Mouse (Mus musculus) monocyte, adult 5-6 weeks (primary cell): ENCODE results near the gene Bmpr1b. TPM values are rescaled to one million over a fixed set of nuclear protein-coding genes. Genes with fewer than 3 reads are reported as not detected.

Experiments used
- ATAC-seq: fragments of 153-309, 156-312 bp; replicated peaks from 2 replicates; pipeline ENCODE4 v1.8.0; 2017; ENCODE audit warnings: mild to moderate bottlenecking; ENCODE audit not compliant: low TSS enrichment, insufficient number of reproducible peaks, severe bottlenecking, poor library complexity, low FRiP score
- total RNA-seq: library from RNA; stranded (forward); fragments of 200-1000, 200-491, 200-594 nt; gene quantifications from 3 replicates; pipeline ENCODE4 v1.2.3, GENCODE M21; 2017

Bmpr1b gene
- total RNA-seq, 1 experiment from 2014 or later, result not detected

GRCm38 (mm10) chr3:141872337-141873042 lies 296.7 kb downstream of the Bmpr1b start:
- ATAC-seq, result no peak

GRCm38 (mm10) chr3:141871805-141872204 lies 297.4 kb downstream of the Bmpr1b start:
- no peak for ATAC-seq

GRCm38 (mm10) chr3:141862816-141863461 lies 306.3 kb downstream of the Bmpr1b start:
- ATAC-seq, result no peak

- ATAC-seq, result no peak
These were observed 312.1 kb downstream of the Bmpr1b start for GRCm38 (mm10) chr3:141857123-141857522.

DNA sequence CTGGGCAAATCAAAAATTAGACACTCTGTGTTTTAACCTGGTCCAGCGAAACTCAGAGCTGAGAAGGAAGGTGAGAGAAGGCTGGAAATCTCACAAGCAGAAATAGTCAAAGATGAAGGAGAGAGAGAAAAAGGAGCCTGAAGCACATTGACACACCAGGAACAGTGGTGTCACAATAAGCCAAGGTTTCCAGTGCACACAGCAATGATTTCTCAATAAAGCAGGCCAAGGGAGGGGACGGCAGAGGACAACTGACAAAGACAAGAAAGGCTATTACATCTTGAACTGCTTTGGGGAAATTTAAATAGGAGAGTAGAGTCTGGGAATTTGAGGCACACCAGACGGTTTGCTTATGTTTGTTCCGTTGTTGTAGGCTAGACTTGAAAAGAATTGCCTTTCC lies 314.9 kb downstream of the Bmpr1b start:
- no peak for ATAC-seq

GRCm38 (mm10) chr3:141850141-141850540 lies 319.1 kb downstream of the Bmpr1b start:
- no peak for ATAC-seq

DNA sequence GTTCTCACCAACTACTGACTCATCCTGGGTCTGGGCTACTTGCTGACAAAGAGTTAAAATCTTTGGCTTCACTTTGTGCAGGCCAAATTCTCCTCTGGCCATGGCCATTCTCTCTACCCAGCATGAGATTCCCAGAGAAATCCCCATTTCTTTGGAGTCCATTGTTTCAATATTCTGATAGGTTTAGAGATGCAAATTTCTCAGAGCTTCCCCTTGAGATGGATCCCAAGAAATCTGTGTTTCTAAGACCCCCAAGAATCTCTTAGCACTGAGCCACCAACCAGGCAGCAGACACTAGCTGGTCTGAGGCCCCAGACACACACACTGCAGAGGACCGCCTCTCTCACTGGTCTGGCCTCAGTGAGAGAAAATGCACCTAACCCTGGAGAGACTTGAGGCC lies 320.0 kb downstream of the Bmpr1b start:
- ATAC-seq, result no peak

- ATAC-seq, result no peak
These were observed 330.4 kb downstream of the Bmpr1b start for GRCm38 (mm10) chr3:141838864-141839263.

GRCm38 (mm10) chr3:141831135-141831534 lies 338.1 kb downstream of the Bmpr1b start:
- no peak for ATAC-seq

DNA sequence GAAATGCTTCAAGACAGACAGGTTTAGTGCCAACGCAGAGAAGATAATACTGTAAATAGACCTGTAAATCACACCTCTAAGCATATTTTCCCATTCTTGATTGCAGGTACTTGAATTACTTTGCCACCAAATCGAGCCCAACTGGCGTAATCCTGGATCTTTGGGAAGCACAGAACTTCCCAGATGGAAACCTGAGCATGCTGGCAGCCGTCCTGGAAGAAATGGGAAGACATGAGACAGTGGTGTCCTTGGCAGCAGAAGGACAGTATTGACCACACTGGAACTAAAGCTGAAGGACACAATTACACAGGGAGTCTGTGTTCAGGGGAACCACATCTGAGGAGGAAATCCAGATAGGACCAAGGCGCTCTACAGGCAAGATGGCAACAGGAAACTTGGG lies 340.9 kb downstream of the Bmpr1b start:
- no peak for ATAC-seq

- no peak for ATAC-seq
These were observed 349.8 kb downstream of the Bmpr1b start for GRCm38 (mm10) chr3:141819331-141819941.

GRCm38 (mm10) chr3:141818615-141819312 lies 350.5 kb downstream of the Bmpr1b start:
- ATAC-seq, result no peak

- no peak for ATAC-seq
These were observed 354.4 kb downstream of the Bmpr1b start for GRCm38 (mm10) chr3:141814776-141815175.

- ATAC-seq, result no peak
These were observed 357.9 kb downstream of the Bmpr1b start for GRCm38 (mm10) chr3:141811348-141811747.

DNA sequence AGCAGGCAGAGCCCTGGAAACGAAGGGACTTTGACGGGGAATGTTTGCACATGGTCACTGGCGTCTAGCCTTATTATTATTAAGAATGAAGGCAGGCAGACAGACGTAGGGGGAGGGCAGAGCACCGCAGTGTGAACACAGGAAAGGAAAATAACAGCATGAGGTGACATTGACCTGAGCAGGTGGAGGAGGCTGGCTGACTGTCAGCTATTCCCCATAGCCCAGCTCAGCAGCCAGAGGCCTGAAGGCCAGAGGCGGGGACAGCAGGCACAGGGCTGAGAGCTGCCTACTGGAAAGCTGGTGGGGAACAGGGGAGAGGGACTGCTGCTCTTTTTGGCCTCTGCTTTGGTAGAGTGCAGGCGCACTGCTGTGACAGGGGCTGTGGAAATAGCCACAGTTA lies 358.3 kb downstream of the Bmpr1b start:
- no peak for ATAC-seq

DNA sequence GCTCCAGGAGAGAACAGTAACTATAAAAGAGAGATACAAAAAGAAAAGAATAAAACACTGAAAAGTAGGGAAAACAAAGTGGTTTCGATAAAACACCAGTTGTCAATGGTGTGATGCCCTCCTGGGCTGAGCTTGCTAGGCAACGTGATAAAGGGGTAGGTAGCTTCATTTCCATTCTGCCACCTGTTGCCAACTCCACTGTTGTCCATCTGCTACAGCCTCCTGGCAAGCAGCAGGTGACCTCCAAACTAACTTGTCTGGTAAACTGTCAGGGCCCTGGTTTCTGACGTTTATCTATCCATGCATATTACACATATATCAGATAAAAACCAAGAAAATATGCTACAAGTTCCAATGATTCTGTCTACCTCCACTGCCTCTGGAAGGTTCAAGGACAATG lies 359.6 kb downstream of the Bmpr1b start:
- ATAC-seq, result no peak

DNA sequence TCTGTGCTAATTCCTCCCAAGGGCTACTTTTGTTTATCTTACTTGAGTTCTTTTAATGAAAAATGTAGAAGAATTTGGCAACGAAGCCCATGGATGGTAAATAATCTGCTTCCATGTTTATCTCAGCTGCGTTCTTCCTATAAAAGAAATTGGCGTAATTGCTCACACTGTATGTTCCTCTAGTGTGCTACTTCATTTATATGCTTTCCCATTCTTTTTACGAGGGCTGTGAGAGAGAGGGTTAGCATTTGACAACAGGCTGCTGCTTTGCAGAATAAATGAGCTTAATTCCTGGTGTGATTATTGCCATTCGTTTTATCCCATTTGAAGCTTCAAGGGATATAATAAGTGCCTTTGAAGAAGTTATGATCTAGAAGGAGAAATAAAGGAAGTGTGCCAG lies 365.1 kb downstream of the Bmpr1b start:
- no peak for ATAC-seq

- no peak for ATAC-seq
These were observed 371.4 kb downstream of the Bmpr1b start for GRCm38 (mm10) chr3:141797789-141798188.

- no peak for ATAC-seq
These were observed 371.9 kb downstream of the Bmpr1b start for GRCm38 (mm10) chr3:141797372-141797771.
